Mouse (Mus musculus) liver, adult 2 months (tissue): Measurements from ENCODE around the gene Cntln.

Experiments
- CTCF ChIP-seq: fragments of 200-500 bp; IDR thresholded peaks from 2 replicates; pipeline ENCODE4 v1.5.1; 2011; ENCODE audit warnings: low read depth, low read length, control low read depth
- POLR2A ChIP-seq: fragments of 200-500 bp; IDR thresholded peaks from 2 replicates; pipeline ENCODE4 v1.6.1; 2011; ENCODE audit warnings: low read length, control low read depth; ENCODE audit not compliant: insufficient read depth; ENCODE audit errors: extremely low read depth

DNA sequence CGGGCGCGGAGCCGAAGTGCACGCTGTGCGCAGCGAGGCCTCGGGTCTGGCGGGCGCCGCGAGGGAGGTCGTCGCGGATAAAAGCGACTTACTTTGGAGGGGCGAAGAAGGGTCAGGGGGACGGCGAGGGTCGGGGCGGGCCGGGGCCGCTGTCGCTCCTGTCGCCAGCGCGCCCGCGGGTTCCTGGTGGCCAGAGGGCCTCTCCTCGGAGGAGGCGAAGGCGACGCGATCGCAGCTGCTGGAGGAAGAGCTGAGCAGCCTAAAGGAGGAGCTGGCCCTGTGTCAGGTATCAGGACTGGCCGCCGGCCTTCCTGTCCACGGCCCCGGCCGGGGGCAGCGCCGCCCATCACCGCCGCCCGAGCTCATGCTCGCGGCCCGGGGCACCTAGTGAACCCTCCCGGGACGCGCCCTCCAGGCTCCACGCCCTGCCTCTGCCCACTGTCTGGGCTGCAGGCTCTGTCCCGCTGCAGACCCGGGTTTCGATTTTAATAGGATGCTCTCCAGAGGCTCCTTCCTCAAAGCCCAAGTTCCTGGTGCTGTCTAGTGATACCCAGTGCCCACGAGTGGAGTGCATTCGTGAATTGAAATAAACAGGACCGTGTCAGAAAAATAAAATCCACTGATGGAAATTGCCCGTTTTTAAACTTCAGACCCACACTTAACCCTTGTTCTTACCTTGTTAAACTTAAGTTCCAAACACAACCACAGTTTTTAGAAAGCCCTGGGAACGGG, 596 bp downstream of the Cntln start:
- TF ChIP-seq CTCF (no peak), POLR2A (no peak)
